Mouse (Mus musculus): Measurements from ENCODE around the gene Ublcp1. TPM values are rescaled to one million over a fixed set of nuclear protein-coding genes. Genes with fewer than 3 reads are reported as not detected.

Gene Ublcp1
- polyA plus RNA-seq, 1 experiment from 2014 or later = 78.4 TPM

DNA sequence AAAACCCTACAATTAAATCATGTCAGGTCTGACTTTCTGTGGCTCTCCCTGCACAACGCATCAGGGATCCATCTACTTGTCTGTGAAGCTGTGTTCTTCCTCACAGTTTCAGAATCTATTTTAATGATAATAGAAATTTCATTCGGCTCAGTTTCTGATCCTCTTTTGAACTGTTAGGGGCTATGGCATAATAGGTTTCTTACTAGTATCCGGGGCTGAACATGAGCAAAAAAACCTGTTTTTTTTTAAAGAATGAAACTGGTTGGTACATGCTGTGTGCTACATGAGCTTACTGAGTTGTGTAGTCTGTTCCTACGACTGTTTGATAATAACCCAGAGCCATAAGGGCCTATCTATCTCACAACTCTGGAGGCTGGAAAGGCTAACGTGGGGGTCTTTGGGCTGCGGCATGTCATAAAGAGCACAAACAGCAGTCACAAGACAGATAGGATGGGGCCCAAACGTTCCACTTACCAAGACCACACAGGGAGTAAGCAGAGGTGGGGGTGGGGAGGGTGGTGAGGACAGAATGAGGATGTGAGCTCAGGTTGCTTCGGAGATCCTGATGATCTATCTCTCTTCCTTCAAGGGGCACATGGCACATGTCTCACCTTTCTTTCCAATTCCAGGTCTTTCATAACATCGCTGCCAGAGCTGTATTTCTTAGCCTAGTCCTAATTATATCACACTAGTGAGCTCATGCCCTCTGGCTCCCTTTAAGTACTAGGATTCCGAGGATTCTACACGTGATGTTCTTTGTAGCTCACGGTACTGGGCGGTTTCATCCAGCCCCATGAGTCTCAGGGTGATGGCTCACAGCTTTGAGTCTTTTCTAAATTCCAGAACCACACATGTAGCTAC lies 28.3 kb upstream of the Ublcp1 start:
- Histone ChIP-seq H3K4me3 (ENCODE audit: low read length) (no peak overlapping the region), H3K4me1 (ENCODE audit: control insufficient read depth, insufficient read depth, low read length) (0 out of 2 replicates have a peak, but pooled peaks cover 6% of the 10 kb centered on the region), H3K36me3 (ENCODE audit: control insufficient read depth, insufficient read depth, low read length) (no peaks in the 10 kb centered on the region), H3K9ac (ENCODE audit: low read depth, low read length) (no peak overlapping the region), H3K9me3 (ENCODE audit: control insufficient read depth, low read length) (no peaks in the 10 kb centered on the region), H3K27me3 (ENCODE audit: control insufficient read depth, insufficient read depth, low read length) (no peaks in the 10 kb centered on the region), H3K27ac (ENCODE audit: low read depth, low read length) (no peak overlapping the region), H3K4me2 (replicated peaks; ENCODE audit: low read depth, low read length) (no peak overlapping the region)
- ATAC-seq (ENCODE audit: low FRiP score, low TSS enrichment) = no peak
- WGBS = 56% methylated on average over 13 of the region's 13 CpGs

DNA sequence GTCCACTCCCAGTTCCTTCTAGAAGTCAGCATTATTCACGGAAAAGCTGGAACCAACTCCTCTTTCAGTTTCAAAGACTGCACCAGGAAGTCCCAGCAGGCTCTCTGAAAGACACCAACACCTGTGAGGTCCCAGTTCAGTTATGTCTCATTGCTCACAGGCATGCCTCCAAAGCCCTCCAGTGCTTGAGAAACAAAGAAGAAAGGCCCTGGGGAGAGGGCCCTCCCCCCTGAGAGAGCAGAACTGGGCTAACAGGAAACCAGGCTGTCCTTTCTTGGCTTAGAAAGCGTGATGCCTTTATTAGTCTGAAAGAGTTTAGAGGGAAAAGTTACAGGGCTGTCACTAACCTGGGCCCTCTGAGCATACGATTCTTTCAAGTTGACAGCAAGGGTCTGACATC lies 25.9 kb upstream of the Ublcp1 start:
- no peak overlapping the region for H3K4me3 ChIP-seq (ENCODE audit: low read length)
- H3K27ac ChIP-seq (ENCODE audit: low read depth, low read length) = peak overlapping the region; percentile 55; the same call in 1 of the 2 replicates
- H3K27me3 ChIP-seq (ENCODE audit: control insufficient read depth, insufficient read depth, low read length) = no peaks in the 10 kb centered on the region
- WGBS = 27% methylated on average over 3 of the region's 3 CpGs
- no peaks in the 10 kb centered on the region for H3K9me3 ChIP-seq (ENCODE audit: control insufficient read depth, low read length)
- H3K36me3 ChIP-seq (ENCODE audit: control insufficient read depth, insufficient read depth, low read length) = no peaks in the 10 kb centered on the region
- no peak overlapping the region for H3K9ac ChIP-seq (ENCODE audit: low read depth, low read length)
- H3K4me1 ChIP-seq (ENCODE audit: control insufficient read depth, insufficient read depth, low read length) = 0 out of 2 replicates have a peak, but pooled peaks cover 6% of the 10 kb centered on the region
- no peak overlapping the region for H3K4me2 ChIP-seq (replicated peaks; ENCODE audit: low read depth, low read length)
- ATAC-seq (ENCODE audit: low FRiP score, low TSS enrichment) = peak; percentile 57; the same call in 1 of the 2 replicates

DNA sequence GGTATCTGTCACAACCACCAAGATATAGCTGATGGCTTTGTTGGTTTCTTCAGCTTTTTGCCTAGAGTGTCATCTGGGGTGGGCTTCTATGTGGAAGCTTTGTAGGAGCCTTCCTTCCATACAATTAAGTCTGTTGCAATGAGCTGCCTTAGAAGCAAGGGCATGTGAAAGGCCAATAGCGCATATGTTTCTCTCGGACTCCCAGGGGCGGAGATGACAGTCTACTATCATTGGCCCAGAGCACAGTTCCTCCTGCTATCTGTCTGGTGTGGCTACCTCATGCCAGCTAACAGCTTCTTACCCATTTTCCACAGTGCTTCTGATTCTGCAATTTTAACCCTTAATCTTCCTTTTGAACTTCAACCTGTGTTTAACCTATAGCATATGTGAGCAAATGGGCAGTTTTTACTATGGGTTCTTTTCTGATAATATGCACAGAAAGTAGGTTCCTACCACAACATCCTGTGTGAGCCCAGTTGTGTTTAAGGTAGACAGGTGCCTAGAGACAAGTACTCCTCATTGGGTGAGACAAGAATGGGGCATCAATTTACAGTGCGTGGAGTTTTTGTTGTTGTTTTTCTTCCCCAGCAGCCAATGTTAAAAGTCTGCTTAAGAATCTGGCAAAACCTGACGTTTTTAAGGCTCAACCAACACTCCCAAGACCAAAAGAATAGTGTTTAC lies 24.5 kb upstream of the Ublcp1 start:
- Histone ChIP-seq H3K27ac (ENCODE audit: low read depth, low read length) (no peak overlapping the region), H3K36me3 (ENCODE audit: control insufficient read depth, insufficient read depth, low read length) (no peaks in the 10 kb centered on the region), H3K4me1 (ENCODE audit: control insufficient read depth, insufficient read depth, low read length) (0 out of 2 replicates have a peak, but pooled peaks cover 6% of the 10 kb centered on the region), H3K9ac (ENCODE audit: low read depth, low read length) (no peak overlapping the region), H3K4me3 (ENCODE audit: low read length) (no peak overlapping the region), H3K9me3 (ENCODE audit: control insufficient read depth, low read length) (no peaks in the 10 kb centered on the region), H3K27me3 (ENCODE audit: control insufficient read depth, insufficient read depth, low read length) (no peaks in the 10 kb centered on the region), H3K4me2 (replicated peaks; ENCODE audit: low read depth, low read length) (no peak overlapping the region)
- no peak for ATAC-seq (ENCODE audit: low FRiP score, low TSS enrichment)
- 86% methylated on average over 5 of the region's 5 CpGs for WGBS

DNA sequence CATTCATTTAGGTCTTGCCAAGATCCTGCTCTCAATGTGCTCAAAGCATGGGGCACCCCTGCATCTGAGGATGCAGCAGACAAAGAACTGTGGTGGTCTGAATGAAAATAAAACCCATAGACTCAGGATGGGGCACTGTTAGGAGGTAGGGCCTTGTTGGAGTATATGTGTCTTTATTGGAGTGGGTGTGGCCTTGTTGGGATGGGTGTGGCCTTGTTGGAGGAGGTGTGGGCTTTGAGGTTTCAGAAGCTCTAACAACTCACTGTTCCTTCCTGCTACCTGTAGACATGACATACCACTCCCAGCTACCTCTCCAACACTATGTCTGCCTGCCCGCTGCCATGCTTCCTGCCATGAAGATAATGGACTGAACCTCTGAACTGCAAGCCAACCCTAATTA lies 18.8 kb upstream of the Ublcp1 start:
- H3K9me3 ChIP-seq (ENCODE audit: control insufficient read depth, low read length) = no peaks in the 10 kb centered on the region
- no peaks in the 10 kb centered on the region for H3K36me3 ChIP-seq (ENCODE audit: control insufficient read depth, insufficient read depth, low read length)
- no peaks in the 10 kb centered on the region for H3K4me1 ChIP-seq (ENCODE audit: control insufficient read depth, insufficient read depth, low read length)
- no peak overlapping the region for H3K4me3 ChIP-seq (ENCODE audit: low read length)
- no peak overlapping the region for H3K9ac ChIP-seq (ENCODE audit: low read depth, low read length)
- H3K27me3 ChIP-seq (ENCODE audit: control insufficient read depth, insufficient read depth, low read length) = no peaks in the 10 kb centered on the region
- H3K4me2 ChIP-seq (replicated peaks; ENCODE audit: low read depth, low read length) = no peak overlapping the region
- no peak for ATAC-seq (ENCODE audit: low FRiP score, low TSS enrichment)
- H3K27ac ChIP-seq (ENCODE audit: low read depth, low read length) = no peak overlapping the region
- WGBS = 96% methylated on average over 1 of the region's 1 CpGs

DNA sequence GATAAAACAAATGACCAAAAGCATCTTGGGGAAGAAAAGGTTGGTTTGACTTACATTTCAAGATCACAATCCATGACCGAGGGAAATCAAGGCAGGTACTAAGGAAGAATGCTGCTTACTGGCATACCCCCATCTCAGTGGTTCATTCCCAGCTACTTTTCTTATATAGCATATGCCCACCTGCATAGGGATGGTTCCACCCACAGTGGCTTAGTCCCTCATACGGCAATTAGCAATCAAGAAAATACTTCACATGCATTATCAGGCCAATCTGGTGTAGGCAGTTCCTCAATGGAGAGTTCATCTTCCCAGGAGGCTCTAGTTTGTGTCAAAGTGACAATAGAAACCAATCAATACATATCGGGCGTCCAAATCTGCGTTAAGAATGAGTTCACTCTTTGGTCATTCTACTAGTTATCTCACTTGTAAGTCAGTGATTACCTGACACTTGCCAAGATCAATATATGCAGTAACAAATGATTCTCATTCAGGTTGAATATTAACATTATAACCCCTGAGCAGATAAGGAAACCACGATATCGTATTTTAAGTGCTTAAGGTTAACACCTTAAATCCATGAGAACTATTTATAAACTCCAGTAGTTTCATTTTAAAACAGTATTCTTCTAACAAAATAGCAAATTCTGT lies 14.9 kb upstream of the Ublcp1 start:
- Histone ChIP-seq H3K4me1 (ENCODE audit: control insufficient read depth, insufficient read depth, low read length) (no peaks in the 10 kb centered on the region), H3K9ac (ENCODE audit: low read depth, low read length) (no peak overlapping the region), H3K4me2 (replicated peaks; ENCODE audit: low read depth, low read length) (no peak overlapping the region), H3K27ac (ENCODE audit: low read depth, low read length) (no peak overlapping the region), H3K36me3 (ENCODE audit: control insufficient read depth, insufficient read depth, low read length) (no peaks in the 10 kb centered on the region), H3K27me3 (ENCODE audit: control insufficient read depth, insufficient read depth, low read length) (no peaks in the 10 kb centered on the region), H3K4me3 (ENCODE audit: low read length) (no peak overlapping the region), H3K9me3 (ENCODE audit: control insufficient read depth, low read length) (no peaks in the 10 kb centered on the region)
- ATAC-seq (ENCODE audit: low FRiP score, low TSS enrichment) = no peak
- WGBS = 95% methylated on average over 7 of the region's 7 CpGs

DNA sequence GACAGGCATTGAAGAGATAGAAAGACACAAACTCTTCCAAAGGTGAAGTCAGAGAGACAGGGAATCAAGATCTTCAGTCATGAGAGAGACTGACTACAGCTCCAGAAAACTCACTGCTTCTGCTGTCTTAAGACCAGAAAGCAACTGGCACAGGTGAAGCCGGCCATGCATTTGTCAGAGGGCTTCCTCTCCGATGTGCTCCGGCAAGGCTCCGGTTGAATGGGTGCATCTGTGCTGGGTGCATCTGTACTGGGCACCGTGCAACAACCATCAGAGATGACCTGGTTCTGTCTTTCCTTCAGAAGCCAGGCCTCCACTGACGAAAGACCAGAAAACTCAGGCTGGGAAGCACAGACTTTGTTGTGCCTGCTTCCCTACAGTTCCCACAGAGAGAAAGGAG lies 9.9 kb upstream of the Ublcp1 start:
- ATAC-seq (ENCODE audit: low FRiP score, low TSS enrichment) = no peak

DNA sequence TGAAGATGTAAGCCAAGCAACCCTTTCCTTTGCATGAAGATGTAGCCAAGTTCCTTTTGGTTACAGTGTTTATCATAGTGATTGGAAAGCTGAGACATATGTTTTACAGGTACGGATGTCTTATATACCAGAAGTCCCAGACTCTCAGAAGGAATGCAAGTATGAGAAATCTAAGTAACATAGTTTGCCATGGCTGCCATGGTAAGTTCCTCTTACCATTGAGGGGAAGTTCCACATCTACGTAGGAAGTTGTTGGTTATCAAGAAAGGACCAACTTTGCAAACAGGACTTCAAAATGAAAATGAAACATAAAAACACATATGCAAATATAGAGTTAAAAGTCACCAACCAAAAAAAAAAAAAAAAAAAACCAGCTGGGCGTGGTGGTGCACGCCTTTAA lies 8.1 kb upstream of the Ublcp1 start:
- no peak for ATAC-seq (ENCODE audit: low FRiP score, low TSS enrichment)

More for the DNA sequence above, 9.9 kb upstream of the Ublcp1 start:
- Histone ChIP-seq H3K9me3 (ENCODE audit: control insufficient read depth, low read length) (no peaks in the 10 kb centered on the region), H3K36me3 (ENCODE audit: control insufficient read depth, insufficient read depth, low read length) (no peaks in the 10 kb centered on the region), H3K27ac (ENCODE audit: low read depth, low read length) (no peak overlapping the region), H3K4me2 (replicated peaks; ENCODE audit: low read depth, low read length) (no peak overlapping the region), H3K4me3 (ENCODE audit: low read length) (no peak overlapping the region), H3K9ac (ENCODE audit: low read depth, low read length) (no peak overlapping the region), H3K4me1 (ENCODE audit: control insufficient read depth, insufficient read depth, low read length) (no peaks in the 10 kb centered on the region), H3K27me3 (ENCODE audit: control insufficient read depth, insufficient read depth, low read length) (no peaks in the 10 kb centered on the region)
- WGBS = 90% methylated on average over 6 of the region's 6 CpGs

DNA sequence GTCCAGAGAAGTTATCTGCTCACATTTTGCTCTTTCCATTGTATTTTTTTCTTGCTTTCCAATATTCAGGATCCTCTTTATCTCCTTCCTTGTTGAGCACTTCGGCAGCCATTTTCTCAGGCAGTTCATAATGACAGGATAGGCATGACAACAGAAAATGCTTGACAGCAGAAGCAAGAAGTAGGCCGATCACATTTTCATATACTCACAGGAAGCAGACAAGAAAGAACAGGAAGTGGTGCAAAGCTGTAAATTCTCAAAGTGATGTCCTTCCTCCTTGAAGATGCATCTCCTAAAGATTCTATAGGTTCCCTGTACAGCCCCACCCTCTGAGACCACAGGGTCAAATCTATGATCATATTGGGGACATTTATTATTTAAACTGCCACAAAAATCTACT lies 6.1 kb upstream of the Ublcp1 start:
- Histone ChIP-seq H3K27ac (ENCODE audit: low read depth, low read length) (no peak overlapping the region), H3K9me3 (ENCODE audit: control insufficient read depth, low read length) (no peaks in the 10 kb centered on the region), H3K9ac (ENCODE audit: low read depth, low read length) (no peak overlapping the region), H3K27me3 (ENCODE audit: control insufficient read depth, insufficient read depth, low read length) (no peaks in the 10 kb centered on the region), H3K4me1 (ENCODE audit: control insufficient read depth, insufficient read depth, low read length) (peaks cover 3% of the 10 kb centered on the region; the same call in 1 of the 2 replicates), H3K4me3 (ENCODE audit: low read length) (no peak overlapping the region), H3K4me2 (replicated peaks; ENCODE audit: low read depth, low read length) (no peak overlapping the region), H3K36me3 (ENCODE audit: control insufficient read depth, insufficient read depth, low read length) (no peaks in the 10 kb centered on the region)
- ATAC-seq (ENCODE audit: low FRiP score, low TSS enrichment) = no peak
- 89% methylated on average over 2 of the region's 2 CpGs for WGBS

More for the DNA sequence above, 8.1 kb upstream of the Ublcp1 start:
- no peaks in the 10 kb centered on the region for H3K27me3 ChIP-seq (ENCODE audit: control insufficient read depth, insufficient read depth, low read length)
- WGBS = 83% methylated on average over 4 of the region's 4 CpGs
- H3K9me3 ChIP-seq (ENCODE audit: control insufficient read depth, low read length) = no peaks in the 10 kb centered on the region
- H3K4me1 ChIP-seq (ENCODE audit: control insufficient read depth, insufficient read depth, low read length) = no peaks in the 10 kb centered on the region
- no peak overlapping the region for H3K4me2 ChIP-seq (replicated peaks; ENCODE audit: low read depth, low read length)
- H3K36me3 ChIP-seq (ENCODE audit: control insufficient read depth, insufficient read depth, low read length) = no peaks in the 10 kb centered on the region
- H3K9ac ChIP-seq (ENCODE audit: low read depth, low read length) = no peak overlapping the region
- H3K27ac ChIP-seq (ENCODE audit: low read depth, low read length) = no peak overlapping the region
- no peak overlapping the region for H3K4me3 ChIP-seq (ENCODE audit: low read length)
